Mouse (Mus musculus) embryonic facial prominence, embryonic 13.5 days (tissue): ENCODE results near the gene Gipc3. TPM values are rescaled to one million over a fixed set of nuclear protein-coding genes. Genes with fewer than 3 reads are reported as not detected.

ENCODE experiments used
- ATAC-seq: fragments of 200-750 bp; cut with Nextera tagmentation; 2 replicates; pipeline ENCODE4 v1.8.0; 2017; ENCODE audit warnings: low read depth; ENCODE audit not compliant: insufficient number of reproducible peaks, insufficient read depth, low FRiP score, low TSS enrichment
- H3K27ac ChIP-seq: fragments of 300-500 bp; sonication (generic); 2 replicates; pipeline ENCODE4 v1.5.1; 2015; ENCODE audit warnings: moderate library complexity, mild to moderate bottlenecking, inconsistent platforms
- H3K27me3 ChIP-seq: fragments of 300-500 bp; sonication (generic); 2 replicates; pipeline ENCODE4 v1.6.1; 2015; ENCODE audit warnings: mild to moderate bottlenecking, inconsistent platforms
- H3K36me3 ChIP-seq: fragments of 300-500 bp; sonication (generic); 2 replicates; pipeline ENCODE4 v1.6.1; 2015; ENCODE audit warnings: mild to moderate bottlenecking, inconsistent platforms
- H3K4me1 ChIP-seq: fragments of 300-500 bp; sonication (generic); 2 replicates; pipeline ENCODE4 v1.6.1; 2015; ENCODE audit warnings: inconsistent platforms
- H3K4me2 ChIP-seq: fragments of 300-500 bp; sonication (generic); 2 replicates; pipeline ENCODE4 v1.6.1; 2015; ENCODE audit warnings: moderate library complexity, mild to moderate bottlenecking, inconsistent platforms
- H3K4me3 ChIP-seq: fragments of 300-500 bp; sonication (generic); 2 replicates; pipeline ENCODE4 v1.5.1; 2015; ENCODE audit warnings: mild to moderate bottlenecking, inconsistent platforms
- H3K9ac ChIP-seq: fragments of 300-500 bp; sonication (generic); 2 replicates; pipeline ENCODE4 v1.6.1; 2015; ENCODE audit warnings: mild to moderate bottlenecking, inconsistent platforms
- H3K9me3 ChIP-seq: fragments of 300-500 bp; sonication (generic); 2 replicates; pipeline ENCODE4 v1.6.1; 2016; ENCODE audit warnings: inconsistent platforms
- WGBS: fragments of 180-500 bp; shearing (Covaris S2); methylation state at CpG from one replicate; pipeline ENCODE4 v1.1.7; 2015; ENCODE audit warnings: mixed read lengths; 5-methylcytosine and 5-hydroxymethylcytosine counted together
- polyA plus RNA-seq: library from polyadenylated mRNA; unstranded; fragments of >200 nt; fragmentation: Nextera tagmentation; extraction: Ambion mirVana; gene quantifications from 2 replicates; pipeline ENCODE4 v1.2.1, GENCODE M21; 2015

The Gipc3 gene
- polyA plus RNA-seq, 1 experiment from 2014 or later = 0.13 TPM

- ATAC-seq = no peak
- no peaks in the 10 kb centered on the region for H3K27me3 ChIP-seq
- H3K4me2 ChIP-seq = peak overlapping the region; percentile 90
- H3K4me1 ChIP-seq = peaks cover 47% of the 10 kb centered on the region
- peak overlapping the region; percentile 69 for H3K9ac ChIP-seq
- H3K27ac ChIP-seq = peak overlapping the region; percentile 93
- H3K4me3 ChIP-seq = peak overlapping the region; percentile 96
- no peaks in the 10 kb centered on the region for H3K9me3 ChIP-seq
- 88% methylated on average over 13 of the region's 13 CpGs for WGBS
- peaks cover 59% of the 10 kb centered on the region for H3K36me3 ChIP-seq
Observed at GRCm38 (mm10) chr10:81318589-81319329, 24.3 kb downstream of the Gipc3 start.

GRCm38 (mm10) chr10:81317273-81317672 is 25.8 kb downstream of the Gipc3 start:
- H3K4me1 ChIP-seq = peaks cover 43% of the 10 kb centered on the region
- peak overlapping the region; percentile 67 for H3K9ac ChIP-seq
- H3K4me2 ChIP-seq = peak overlapping the region; percentile 57
- no peaks in the 10 kb centered on the region for H3K9me3 ChIP-seq
- no peaks in the 10 kb centered on the region for H3K27me3 ChIP-seq
- 13% methylated on average over 20 of the region's 20 CpGs for WGBS
- peak overlapping the region; percentile 45; the same call in 1 of the 2 replicates for H3K27ac ChIP-seq
- peak overlapping the region; percentile 29 for H3K4me3 ChIP-seq
- H3K36me3 ChIP-seq = peaks cover 59% of the 10 kb centered on the region
- ATAC-seq = no peak

DNA sequence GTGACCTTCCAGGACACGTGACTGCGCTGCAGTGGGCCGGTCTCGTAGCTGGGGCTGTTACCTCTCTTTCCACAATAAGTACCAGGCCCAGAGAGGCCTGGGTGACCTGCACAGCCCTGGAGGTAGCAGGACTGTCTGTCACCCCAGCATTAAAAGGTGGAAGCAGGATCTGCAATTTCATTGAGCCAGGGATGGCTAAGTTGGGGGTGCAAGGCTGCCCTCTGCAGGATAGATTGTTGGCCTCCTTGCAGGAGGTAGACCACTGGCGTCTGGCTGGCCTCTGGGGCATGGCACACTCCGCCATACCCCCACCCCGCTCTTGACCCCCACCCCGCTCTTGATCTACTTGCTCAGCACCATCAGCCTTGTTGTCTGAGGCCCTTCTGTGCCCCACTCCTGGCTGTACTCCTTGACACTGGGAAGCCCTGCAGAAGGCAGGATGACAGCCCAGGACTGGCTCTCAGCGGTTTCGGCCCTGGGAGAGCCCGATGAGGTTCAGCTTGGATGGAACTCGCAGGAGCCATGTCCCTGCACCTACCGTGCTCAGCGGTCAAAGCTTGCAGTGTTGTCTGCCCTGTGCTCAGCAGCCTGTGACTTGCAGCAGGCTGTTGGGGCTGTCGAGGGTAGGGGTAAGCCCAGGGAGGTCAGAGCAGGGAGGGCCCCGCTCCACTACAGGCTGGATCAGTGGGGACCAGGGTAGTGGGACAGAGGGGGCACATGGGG is 26.6 kb downstream of the Gipc3 start:
- 44% methylated on average over 16 of the region's 16 CpGs for WGBS
- Histone ChIP-seq H3K36me3 (peaks cover 66% of the 10 kb centered on the region), H3K4me2 (peak overlapping the region; percentile 57), H3K4me3 (peak overlapping the region; percentile 29), H3K9me3 (no peaks in the 10 kb centered on the region), H3K4me1 (peaks cover 36% of the 10 kb centered on the region), H3K27me3 (no peaks in the 10 kb centered on the region), H3K27ac (peak overlapping the region; percentile 33; the same call in 1 of the 2 replicates), H3K9ac (peak overlapping the region; percentile 67)
- ATAC-seq = no peak

DNA sequence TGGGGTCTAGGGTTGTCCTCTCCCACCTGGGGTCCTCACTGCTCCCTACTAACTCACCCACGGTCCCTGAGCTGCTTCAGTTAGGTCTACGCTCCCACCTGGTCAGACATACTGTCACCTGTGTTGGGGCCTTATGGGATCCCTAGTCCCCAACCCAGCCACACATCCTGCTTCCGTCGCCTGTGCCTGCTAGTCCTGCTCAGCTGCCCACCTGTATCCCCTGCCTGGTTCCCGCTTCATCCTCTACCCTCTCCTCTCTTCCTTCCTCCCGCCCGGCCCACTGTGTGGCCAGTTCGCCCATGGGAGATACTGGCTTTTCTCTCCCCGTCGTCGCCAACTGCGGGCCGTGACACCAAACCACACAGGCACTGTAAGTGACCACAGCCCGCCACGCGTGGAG is 27.5 kb downstream of the Gipc3 start:
- H3K27ac ChIP-seq = no peak overlapping the region
- 0 out of 2 replicates have a peak overlapping the region, but pooled peaks have one; percentile 67 for H3K9ac ChIP-seq
- 94% methylated on average over 16 of the region's 16 CpGs for WGBS
- no peak for ATAC-seq
- no peaks in the 10 kb centered on the region for H3K9me3 ChIP-seq
- H3K4me3 ChIP-seq = no peak overlapping the region
- peaks cover 36% of the 10 kb centered on the region for H3K4me1 ChIP-seq
- no peak overlapping the region for H3K4me2 ChIP-seq
- peaks cover 75% of the 10 kb centered on the region for H3K36me3 ChIP-seq
- no peaks in the 10 kb centered on the region for H3K27me3 ChIP-seq

DNA sequence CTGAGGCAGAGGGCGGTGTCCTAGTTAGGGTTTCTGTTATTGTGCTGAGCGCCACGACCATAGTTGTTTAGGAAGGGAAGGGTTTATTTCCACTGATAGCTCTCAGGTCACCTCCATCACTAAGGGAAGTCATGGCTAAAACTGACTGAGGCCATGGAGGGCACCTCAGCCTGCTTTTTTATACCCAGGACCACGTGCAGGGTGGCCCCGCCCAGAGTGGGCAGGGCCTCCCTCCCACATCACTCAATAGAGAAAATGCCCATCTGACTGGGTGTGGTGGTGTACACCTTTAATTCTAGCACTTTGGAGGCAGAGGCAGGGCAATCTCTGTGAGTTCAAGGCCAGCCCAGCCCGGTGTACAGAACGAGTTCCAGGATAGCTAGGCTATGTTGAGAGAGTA is 28.9 kb downstream of the Gipc3 start:
- no peak overlapping the region for H3K9ac ChIP-seq
- H3K9me3 ChIP-seq = no peaks in the 10 kb centered on the region
- H3K27ac ChIP-seq = no peak overlapping the region
- no peaks in the 10 kb centered on the region for H3K27me3 ChIP-seq
- no peak overlapping the region for H3K4me3 ChIP-seq
- H3K4me1 ChIP-seq = peaks cover 30% of the 10 kb centered on the region
- WGBS = 82% methylated on average over 7 of the region's 7 CpGs
- ATAC-seq = no peak
- H3K36me3 ChIP-seq = peaks cover 89% of the 10 kb centered on the region
- H3K4me2 ChIP-seq = no peak overlapping the region

- H3K27ac ChIP-seq = no peak overlapping the region
- peaks cover 24% of the 10 kb centered on the region for H3K4me1 ChIP-seq
- H3K9ac ChIP-seq = no peak overlapping the region
- no peaks in the 10 kb centered on the region for H3K27me3 ChIP-seq
- ATAC-seq = no peak
- peaks cover 92% of the 10 kb centered on the region for H3K36me3 ChIP-seq
- H3K9me3 ChIP-seq = no peaks in the 10 kb centered on the region
- WGBS = 93% methylated on average over 13 of the region's 13 CpGs
- H3K4me3 ChIP-seq = no peak overlapping the region
- no peak overlapping the region for H3K4me2 ChIP-seq
Observed at GRCm38 (mm10) chr10:81313581-81313980, 29.5 kb downstream of the Gipc3 start.

GRCm38 (mm10) chr10:81309571-81309970 is 33.5 kb downstream of the Gipc3 start:
- no peak overlapping the region for H3K4me3 ChIP-seq
- no peak overlapping the region for H3K4me2 ChIP-seq
- H3K4me1 ChIP-seq = no peaks in the 10 kb centered on the region
- no peak for ATAC-seq
- no peaks in the 10 kb centered on the region for H3K9me3 ChIP-seq
- no peaks in the 10 kb centered on the region for H3K27me3 ChIP-seq
- H3K27ac ChIP-seq = no peak overlapping the region
- WGBS = 91% methylated on average over 5 of the region's 5 CpGs
- no peak overlapping the region for H3K9ac ChIP-seq
- peaks cover 96% of the 10 kb centered on the region for H3K36me3 ChIP-seq

DNA sequence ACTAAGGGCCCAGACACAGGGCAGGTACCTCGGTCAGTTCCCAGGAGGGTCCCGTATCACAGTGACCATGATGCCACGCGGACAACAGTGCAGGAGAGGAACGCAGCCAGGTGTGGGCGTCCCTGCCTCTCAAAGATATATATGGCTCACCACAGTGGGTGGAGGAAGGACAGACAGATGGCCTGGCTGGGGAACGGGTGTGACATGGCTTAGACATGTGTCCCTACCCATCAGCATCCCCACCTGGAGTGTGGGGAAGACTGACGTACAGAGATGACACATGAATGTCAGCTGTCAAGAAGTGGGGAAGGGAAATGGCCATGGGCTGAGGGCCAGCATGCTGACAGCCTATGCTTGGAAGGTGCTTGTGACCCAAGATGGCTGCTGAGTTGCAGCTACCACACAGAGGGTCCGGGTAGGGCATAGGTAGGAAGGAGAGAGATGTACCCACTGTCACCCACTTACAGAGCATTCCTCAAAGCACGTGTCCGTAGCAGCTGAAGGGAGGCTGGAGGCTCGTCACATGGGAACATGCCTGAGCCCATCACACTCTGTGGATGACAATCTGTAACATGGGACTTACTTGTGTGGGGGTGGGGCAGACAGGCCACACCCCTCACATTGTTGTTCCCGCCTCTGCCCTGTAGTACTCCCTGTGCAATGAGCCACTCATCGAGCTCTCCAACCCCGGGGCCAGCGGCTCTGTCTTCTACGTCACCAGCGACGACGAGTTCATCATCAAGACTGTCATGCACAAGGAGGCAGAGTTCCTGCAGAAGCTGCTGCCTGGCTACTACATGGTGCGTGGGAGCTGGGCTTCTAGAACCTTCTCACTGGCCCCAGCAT is 36.0 kb downstream of the Gipc3 start:
- no peak for ATAC-seq
- Histone ChIP-seq H3K9me3 (no peaks in the 10 kb centered on the region), H3K9ac (no peak overlapping the region), H3K4me3 (no peak overlapping the region), H3K36me3 (peaks cover 71% of the 10 kb centered on the region), H3K27me3 (no peaks in the 10 kb centered on the region), H3K27ac (no peak overlapping the region), H3K4me2 (no peak overlapping the region), H3K4me1 (peaks cover 18% of the 10 kb centered on the region)
- 93% methylated on average over 21 of the region's 21 CpGs for WGBS

- WGBS = 92% methylated on average over 12 of the region's 12 CpGs
- Histone ChIP-seq H3K9ac (no peak overlapping the region), H3K9me3 (no peaks in the 10 kb centered on the region), H3K4me1 (peaks cover 21% of the 10 kb centered on the region), H3K36me3 (peaks cover 67% of the 10 kb centered on the region), H3K4me2 (no peak overlapping the region), H3K27ac (no peak overlapping the region), H3K4me3 (no peak overlapping the region), H3K27me3 (no peaks in the 10 kb centered on the region)
- ATAC-seq = no peak
Observed at GRCm38 (mm10) chr10:81306173-81306668, 36.8 kb downstream of the Gipc3 start.

DNA sequence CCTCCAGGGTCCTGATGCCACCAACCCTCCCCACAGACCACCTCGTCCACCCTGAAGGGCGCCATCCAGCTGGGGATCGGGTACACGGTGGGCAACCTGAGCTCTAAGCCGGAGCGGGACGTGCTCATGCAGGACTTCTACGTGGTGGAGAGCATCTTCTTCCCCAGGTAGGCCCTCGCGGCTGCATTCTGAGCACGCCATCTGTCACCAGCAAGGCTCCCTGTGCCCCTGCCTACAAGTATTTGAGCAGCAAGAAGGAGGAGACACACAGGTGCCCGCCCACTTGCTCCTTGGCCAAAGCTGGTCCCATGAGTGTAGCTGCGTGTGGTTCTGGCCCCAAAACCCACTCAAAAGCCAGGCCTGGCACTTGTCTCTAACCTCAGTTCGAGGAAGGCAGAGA is 37.4 kb downstream of the Gipc3 start:
- H3K9me3 ChIP-seq = no peaks in the 10 kb centered on the region
- H3K4me3 ChIP-seq = no peak overlapping the region
- H3K27ac ChIP-seq = no peak overlapping the region
- peaks cover 21% of the 10 kb centered on the region for H3K4me1 ChIP-seq
- H3K27me3 ChIP-seq = no peaks in the 10 kb centered on the region
- ATAC-seq = no peak
- no peak overlapping the region for H3K9ac ChIP-seq
- H3K36me3 ChIP-seq = peaks cover 61% of the 10 kb centered on the region
- 92% methylated on average over 14 of the region's 14 CpGs for WGBS
- no peak overlapping the region for H3K4me2 ChIP-seq

DNA sequence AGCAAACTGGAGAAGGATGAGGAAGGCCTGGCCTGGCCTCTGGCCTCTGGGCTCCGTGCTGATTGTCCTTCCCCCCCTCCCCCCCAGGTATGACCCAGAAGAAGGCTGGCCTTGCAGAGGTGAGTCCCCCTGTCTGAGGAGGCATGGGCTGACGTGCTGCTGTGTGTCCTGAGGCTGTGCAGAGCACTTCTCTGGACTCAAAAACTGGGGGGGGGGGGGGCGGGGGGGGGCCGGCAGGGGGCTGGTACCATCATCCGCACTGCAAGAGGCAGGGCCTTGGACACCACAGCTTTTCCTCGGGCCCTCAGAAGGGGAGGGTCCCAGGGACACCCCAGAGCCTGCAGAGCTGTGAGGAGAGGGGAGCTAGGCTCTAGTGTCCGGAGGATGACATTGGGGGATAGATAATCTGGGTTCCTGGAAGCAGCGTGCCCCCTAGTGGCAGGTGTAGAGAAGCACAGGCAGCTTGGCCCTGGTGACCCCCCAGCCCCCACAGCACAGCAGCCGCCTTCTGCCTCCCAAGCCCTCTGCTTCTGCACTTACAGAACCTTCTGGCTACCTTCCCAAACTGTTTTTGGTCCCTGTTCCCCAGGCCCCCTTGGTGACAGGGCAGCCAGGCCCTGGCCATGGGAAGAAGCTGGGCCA is 38.3 kb downstream of the Gipc3 start:
- WGBS = 29% methylated on average over 8 of the region's 9 CpGs
- Histone ChIP-seq H3K36me3 (peaks cover 55% of the 10 kb centered on the region), H3K9ac (no peak overlapping the region)

More for the DNA sequence above, 38.3 kb downstream of the Gipc3 start:
- Histone ChIP-seq H3K27ac (no peak overlapping the region), H3K27me3 (no peaks in the 10 kb centered on the region), H3K4me1 (peaks cover 26% of the 10 kb centered on the region), H3K4me2 (no peak overlapping the region), H3K9me3 (no peaks in the 10 kb centered on the region), H3K4me3 (no peak overlapping the region)
- no peak for ATAC-seq
